In genomic region chr8:26794411-26794810, GRCm38 (mm10) we compare ENCODE assay signal across 20 mouse cellular contexts.
DNase-seq lines count a peak whose midpoint lies in the region; ATAC-seq lines count a peak whose summit lies in the region.
"Had no signal": no experiment of that assay in that cellular context is flagged by ENCODE, and none has a peak within 500 bp of the region (broad histone marks: within the 10 kb centered on the region; RNA-seq: fewer than 3 reads in every experiment).

No protein-coding gene starts in this region.

- H3K4me2 ChIP-seq in lung, embryonic 16.5 days (ENCODE audit: low read depth, low read length) = no peak overlapping the region
- H3K4me2 ChIP-seq in stomach, embryonic 14.5 days (replicated peaks; ENCODE audit: low read depth, low read length) = no peak overlapping the region
- H3K4me2 ChIP-seq: forebrain, embryonic 13.5 days; heart, embryonic 12.5 days; hindbrain, embryonic 14.5 days had no signal

- H3K27me3 ChIP-seq in lung, embryonic 16.5 days (ENCODE audit: control insufficient read depth, insufficient read depth, low read depth, low read length) = no peaks in the 10 kb centered on the region; the same call in 1 of the 2 replicates
- H3K27me3 ChIP-seq in stomach, embryonic 14.5 days (ENCODE audit: control insufficient read depth, insufficient read depth, low read length) = no peaks in the 10 kb centered on the region
- H3K27me3 ChIP-seq: forebrain, embryonic 13.5 days had no signal

- DNase-seq in gastrocnemius, adult 18-20 months (ENCODE audit: low spot score) = peak; percentile 46
- DNase-seq in gastrocnemius, postnatal 14 days = no peak
- DNase-seq in lung, adult 18-20 months = no peak
- peak; percentile 53 for DNase-seq in adipocyte (ENCODE audit: low spot score)
- DNase-seq in thymus, postnatal 10 days (ENCODE audit: low spot score in 2 of 2) = no peak
- DNase-seq in right cerebral cortex, adult 2 months (ENCODE audit: low spot score in 2 of 2) = no peak
- DNase-seq: adrenal gland, adult 2 months; adrenal gland, postnatal 25 days; cerebellum, adult 18-20 months; cerebellum, postnatal 10 days; heart, adult 2 months had no signal

- no peak overlapping the region for H3K9ac ChIP-seq in lung, embryonic 16.5 days (ENCODE audit: low read length)
- no peak overlapping the region for H3K9ac ChIP-seq in stomach, embryonic 14.5 days (replicated peaks; ENCODE audit: low read depth, low read length)
- H3K9ac ChIP-seq: forebrain, embryonic 13.5 days; heart, embryonic 12.5 days; hindbrain, embryonic 14.5 days had no signal

- H3K27ac ChIP-seq in lung, embryonic 16.5 days (ENCODE audit: low read length) = no peak overlapping the region
- peak overlapping the region; percentile 55 for H3K27ac ChIP-seq in stomach, embryonic 14.5 days (ENCODE audit: low read length)
- H3K27ac ChIP-seq: embryonic facial prominence, embryonic 10.5 days; forebrain, embryonic 13.5 days; heart, adult 2 months; hindbrain, embryonic 10.5 days; hindbrain, embryonic 14.5 days had no signal

- WGBS in lung, embryonic 16.5 days = 69% methylated on average over 4 of the region's 4 CpGs
- WGBS in stomach, embryonic 14.5 days = 72% methylated on average over 4 of the region's 4 CpGs

- ATAC-seq in lung, embryonic 16.5 days (ENCODE audit: low read depth) = peak; percentile 28; the same call in 1 of the 2 replicates
- no peak for ATAC-seq in stomach, embryonic 14.5 days (ENCODE audit: insufficient number of reproducible peaks, insufficient read depth, low FRiP score, low read depth)
- ATAC-seq: activated CD4-positive, CD25-positive, alpha-beta regulatory T cell, adult 4 months; forebrain, embryonic 13.5 days; Patski had no signal

- H3K4me3 ChIP-seq in lung, embryonic 16.5 days (ENCODE audit: low read length) = no peak overlapping the region
- no peak overlapping the region for H3K4me3 ChIP-seq in stomach, embryonic 14.5 days (ENCODE audit: low read depth, low read length)
- H3K4me3 ChIP-seq: embryonic facial prominence, embryonic 10.5 days; forebrain, embryonic 13.5 days; heart, adult 2 months; heart, embryonic 12.5 days; hindbrain, embryonic 10.5 days had no signal

- no peaks in the 10 kb centered on the region for H3K9me3 ChIP-seq in lung, embryonic 16.5 days (ENCODE audit: control insufficient read depth, low read length)
- H3K9me3 ChIP-seq in stomach, embryonic 14.5 days (ENCODE audit: control insufficient read depth, low read depth, low read length) = no peaks in the 10 kb centered on the region
- H3K9me3 ChIP-seq: embryonic facial prominence, embryonic 10.5 days; forebrain, embryonic 13.5 days; heart, embryonic 12.5 days; hindbrain, embryonic 10.5 days had no signal

- intact Hi-C loops in gastrocnemius, postnatal 14 days (cut with DNase I; ENCODE audit: low total_unique reads) = no loop called here

- H3K4me1 ChIP-seq in lung, embryonic 16.5 days (replicated peaks; ENCODE audit: control insufficient read depth, insufficient read depth, low read length) = peaks cover 2% of the 10 kb centered on the region
- no peaks in the 10 kb centered on the region for H3K4me1 ChIP-seq in stomach, embryonic 14.5 days (ENCODE audit: control insufficient read depth, insufficient read depth, low read length)
- H3K4me1 ChIP-seq: hindbrain, embryonic 10.5 days had no signal

- H3K36me3 ChIP-seq in lung, embryonic 16.5 days (ENCODE audit: control insufficient read depth, insufficient read depth, low read length) = no peaks in the 10 kb centered on the region
- H3K36me3 ChIP-seq in stomach, embryonic 14.5 days (ENCODE audit: control insufficient read depth, insufficient read depth, low read length) = no peaks in the 10 kb centered on the region
- H3K36me3 ChIP-seq: embryonic facial prominence, embryonic 10.5 days; heart, embryonic 12.5 days; hindbrain, embryonic 10.5 days had no signal

Comparison
In these comparisons a context has a peak if more than half of its experiments do, and no peak if none do; other contexts are left out.
1. DNase-seq: peak in gastrocnemius, adult 18-20 months (single experiment) and adipocyte (single experiment); none in gastrocnemius, postnatal 14 days (single experiment), lung, adult 18-20 months (0 of 2), thymus, postnatal 10 days (0 of 2) and right cerebral cortex, adult 2 months (0 of 2).